Mouse (Mus musculus) subcutaneous adipose tissue, adult 2 months (tissue): ENCODE results near the gene Timd2. TPM values are rescaled to one million over a fixed set of nuclear protein-coding genes. Genes with fewer than 3 reads are reported as not detected.

Experiments
- polyA plus RNA-seq: library from polyadenylated mRNA; depleted of rRNA; stranded (reverse); fragments of >200 nt; gene quantifications from 2 replicates; pipeline ENCODE4 v1.2.3, GENCODE M21; 2012; ENCODE audit warnings: low replicate concordance; rRNA removed

Timd2 gene
- 1.0 TPM in 1 of 2 replicates, not detected in the other for polyA plus RNA-seq

GRCm38 (mm10) chr11:46706664-46707356 lies at the start of gene Timd2:
TSS of gene Timd2 (minus strand) at chr11:46707061.

GRCm38 (mm10) chr11:46735076-46735475 lies 28.2 kb upstream of the Timd2 start, which contains the start of gene Havcr1:
TSS of gene Havcr1 (plus strand) at chr11:46735080.

GRCm38 (mm10) chr11:46629211-46629795 lies 77.6 kb downstream of the Timd2 start, which contains the start of gene Dppa1:
TSS of gene Dppa1 (minus strand) at chr11:46629261.

Other genes starting within 250 kb of the Timd2 start
- gene Gm12169, start 182.8 kb downstream of the Timd2 start, polyA plus RNA-seq: not detected in 2 replicates
- not detected in 2 replicates for gene BC053393, start 135.5 kb downstream of the Timd2 start, polyA plus RNA-seq
- not detected in 2 replicates for gene Dppa1, start 77.8 kb downstream of the Timd2 start, polyA plus RNA-seq
- gene Havcr1, start 28.0 kb upstream of the Timd2 start, polyA plus RNA-seq: 0.09 TPM in 1 of 2 replicates, not detected in the other
- 1.7 and 1.8 TPM in 2 replicates for gene Timd4, start 103.7 kb upstream of the Timd2 start, polyA plus RNA-seq